Mouse (Mus musculus): ENCODE data around the gene BC048562.

BC048562 gene

GRCm38 (mm10) chr9:108480813-108481519, 44.7 kb downstream of the BC048562 start:
- CTCF ChIA-PET: no interaction called here

GRCm38 (mm10) chr9:108481520-108482210, 45.4 kb downstream of the BC048562 start:
- CTCF ChIA-PET: no interaction called here

- CTCF ChIA-PET: no interaction called here
Measured at GRCm38 (mm10) chr9:108483051-108483790, 46.9 kb downstream of the BC048562 start.

GRCm38 (mm10) chr9:108484021-108484420, 47.7 kb downstream of the BC048562 start:
- CTCF ChIA-PET: no interaction called here

- CTCF ChIA-PET: no interaction called here
Measured at GRCm38 (mm10) chr9:108485301-108485875, 49.1 kb downstream of the BC048562 start.

GRCm38 (mm10) chr9:108486973-108487530, 50.8 kb downstream of the BC048562 start:
- CTCF ChIA-PET: interaction anchor here (0.6 kb wide), 1 partner anchor 14 kb away, joined by 3 read pairs; no protein-coding TSS in a partner anchor

GRCm38 (mm10) chr9:108488403-108488802, 52.1 kb downstream of the BC048562 start:
- CTCF ChIA-PET: no interaction called here

GRCm38 (mm10) chr9:108489215-108489614, 52.9 kb downstream of the BC048562 start:
- CTCF ChIA-PET: interaction anchor here (0.6 kb wide), 1 partner anchor 83 kb away, joined by 3 read pairs; no protein-coding TSS in a partner anchor

- CTCF ChIA-PET: interaction anchor here (0.6 to 1.0 kb wide), 3 partner anchors 18 to 82 kb away, joined by 3 to 4 read pairs (median 3); no protein-coding TSS in a partner anchor
Measured at GRCm38 (mm10) chr9:108489702-108490558, 53.6 kb downstream of the BC048562 start.

- CTCF ChIA-PET: interaction anchor here (0.8 to 1.0 kb wide), 2 partner anchors 18 to 47 kb away, joined by 3 to 4 read pairs; no protein-coding TSS in a partner anchor
Measured at GRCm38 (mm10) chr9:108490559-108491285, 54.4 kb downstream of the BC048562 start, which contains the start of gene Usp19. Gene Usp19, plus strand, starts transcription at chr9:108490602.

- CTCF ChIA-PET: no interaction called here
Measured at GRCm38 (mm10) chr9:108491286-108491580, 55.0 kb downstream of the BC048562 start.

- CTCF ChIA-PET: interaction anchor here (0.6 kb wide), 1 partner anchor 25 kb away, joined by 5 read pairs; no protein-coding TSS in a partner anchor
Measured at GRCm38 (mm10) chr9:108492043-108492750, 55.9 kb downstream of the BC048562 start.

- CTCF ChIA-PET: no interaction called here
Measured at GRCm38 (mm10) chr9:108493246-108493645, 57.0 kb downstream of the BC048562 start.

GRCm38 (mm10) chr9:108494146-108494825, 58.0 kb downstream of the BC048562 start:
- CTCF ChIA-PET: no interaction called here

GRCm38 (mm10) chr9:108494905-108495304, 58.6 kb downstream of the BC048562 start:
- CTCF ChIA-PET: no interaction called here
